Mouse (Mus musculus) left cerebral cortex, postnatal 25 days (tissue): ENCODE measurements around the gene Ptprn2. TPM values are rescaled to one million over a fixed set of nuclear protein-coding genes. Genes with fewer than 3 reads are reported as not detected.

Experiments used
- DNase-seq, 2 experiments: peaks; one replicate each; pipeline ENCODE4 v3.0.0; 2022; ENCODE audit warnings: low spot score in 2 of 2, mixed read lengths in 1 of 2
- intact Hi-C: fragments of 180-260 bp; cut with DNase I; formaldehyde crosslinking; loops from one replicate; pipeline ENCODE4 v1.15.1; 2025
- total RNA-seq, 2 experiments: library from RNA; stranded (reverse); gene quantifications; 2 replicates each; pipeline ENCODE4 v1.2.3; 2021

Gene Ptprn2
- total RNA-seq, 2 experiments from 2014 or later: 356 to 377 TPM

- peak in 1 of 2 experiments; percentile 69 for DNase-seq
These were observed 235.5 kb downstream of the Ptprn2 start for GRCm38 (mm10) chr12:116721062-116721461.

DNA sequence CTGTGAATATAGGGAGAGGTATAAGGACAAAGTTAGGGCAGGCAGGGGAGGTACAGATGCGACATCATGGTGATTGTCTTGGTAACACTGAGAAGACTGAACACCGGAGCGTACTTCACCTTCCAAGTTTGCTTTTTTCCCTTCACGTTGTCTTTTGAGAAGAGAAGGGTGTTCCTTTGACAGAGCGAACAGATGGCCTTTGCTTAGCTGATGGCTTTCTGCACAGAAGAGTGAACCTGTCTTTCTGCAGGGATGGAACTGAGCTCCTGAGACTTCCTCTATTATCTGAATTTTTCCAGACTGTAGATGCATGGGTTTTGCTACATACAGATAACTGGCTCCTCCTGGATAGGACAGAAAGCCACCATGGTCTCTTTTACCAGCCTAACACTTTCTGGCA is 254.6 kb downstream of the Ptprn2 start:
- intact Hi-C loops: no loop called here
- DNase-seq: no peak

More at GRCm38 (mm10) chr12:116721062-116721461, 235.5 kb downstream of the Ptprn2 start:
- intact Hi-C loops: no loop called here

DNA sequence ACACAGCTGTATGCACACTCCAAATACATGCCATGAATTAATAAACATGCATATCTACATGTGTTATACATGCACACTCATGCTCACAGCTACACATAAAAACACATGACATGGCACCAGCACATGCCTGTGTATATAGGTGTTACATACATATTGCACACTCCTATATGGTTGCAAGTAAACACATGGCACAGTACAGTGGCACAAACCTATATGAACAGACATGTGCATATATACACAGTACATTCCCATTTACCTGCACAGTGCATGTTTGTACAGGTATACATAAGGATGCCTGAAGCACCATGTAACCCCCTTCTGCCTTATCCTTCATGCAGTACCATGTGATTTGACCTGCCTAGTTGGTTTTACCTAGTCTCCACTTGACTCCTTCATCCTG is 255.8 kb downstream of the Ptprn2 start:
- DNase-seq: no peak
- intact Hi-C loops: no loop called here

- DNase-seq: peak in 1 of 2 experiments; percentile 63
- intact Hi-C loops: no loop called here
These were observed 260.9 kb downstream of the Ptprn2 start for GRCm38 (mm10) chr12:116746401-116746800.

DNA sequence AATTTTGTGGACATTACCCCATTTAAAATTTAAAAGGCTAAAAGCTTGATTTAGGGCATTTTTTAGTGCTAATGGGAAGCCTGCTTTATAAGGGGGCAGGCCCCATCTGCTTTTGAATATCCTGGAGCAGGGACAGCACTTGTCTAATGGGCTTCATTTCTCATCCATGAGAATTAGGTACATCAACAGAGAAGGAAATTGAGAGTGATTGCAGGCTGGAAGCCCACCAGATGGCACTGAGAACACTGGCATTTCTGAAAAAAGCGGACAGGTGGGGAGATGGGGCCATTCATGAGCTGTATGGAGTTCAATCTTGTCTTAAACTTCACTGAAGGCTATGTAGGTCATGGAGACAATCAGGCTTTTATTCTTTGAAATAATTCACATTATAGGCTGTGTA is 267.3 kb downstream of the Ptprn2 start:
- no peak for DNase-seq
- intact Hi-C loops: no loop called here

GRCm38 (mm10) chr12:116763961-116764360 is 278.4 kb downstream of the Ptprn2 start:
- DNase-seq: no peak
- intact Hi-C loops: no loop called here

- DNase-seq: no peak
- intact Hi-C loops: no loop called here
These were observed 285.4 kb downstream of the Ptprn2 start for GRCm38 (mm10) chr12:116770911-116771310.

DNA sequence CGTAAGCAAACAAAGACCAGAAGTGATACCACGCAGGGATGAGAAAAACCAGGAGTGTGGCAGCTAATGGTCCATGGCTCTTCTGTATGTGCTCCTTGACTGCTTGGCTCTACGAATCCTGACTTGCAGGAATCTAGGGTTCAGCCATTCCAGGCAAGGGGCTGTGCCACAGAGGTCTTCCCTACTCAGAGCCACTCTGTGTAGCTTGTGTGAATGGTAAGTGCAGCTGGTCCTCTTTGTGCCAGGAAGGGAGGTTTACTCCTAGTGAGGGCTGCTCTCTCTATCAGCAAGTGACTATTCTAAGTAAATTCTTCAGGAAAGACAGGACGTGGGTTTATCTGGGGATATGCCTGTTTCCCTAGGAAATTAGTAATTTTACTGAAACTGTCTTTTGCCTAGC is 286.0 kb downstream of the Ptprn2 start:
- intact Hi-C loops: no loop called here
- DNase-seq: no peak

DNA sequence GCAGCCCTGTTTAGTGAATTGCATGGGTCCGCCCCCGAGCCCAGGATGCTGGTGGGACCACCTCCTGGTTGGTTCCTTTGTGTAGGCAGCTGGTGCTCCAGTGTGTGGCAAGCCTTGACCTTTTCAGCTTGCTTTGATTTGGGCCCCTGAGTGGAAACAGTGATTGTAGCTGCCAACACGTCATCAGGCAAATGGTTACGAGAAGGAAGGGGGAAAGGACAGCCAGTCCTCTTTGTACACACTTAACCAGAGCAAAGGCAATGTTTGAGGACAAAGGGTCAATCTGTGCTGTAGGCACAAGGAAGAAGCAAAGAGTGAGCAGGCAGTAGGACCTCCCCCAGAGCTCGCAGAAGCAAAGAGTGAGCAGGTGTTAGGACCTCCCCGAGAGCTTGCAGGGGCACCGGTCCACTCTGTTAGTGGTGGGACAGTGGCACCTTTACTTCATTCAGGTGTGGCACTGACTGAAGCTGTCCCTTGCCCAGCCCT is 286.6 kb downstream of the Ptprn2 start:
- intact Hi-C loops: no loop called here
- no peak for DNase-seq

DNA sequence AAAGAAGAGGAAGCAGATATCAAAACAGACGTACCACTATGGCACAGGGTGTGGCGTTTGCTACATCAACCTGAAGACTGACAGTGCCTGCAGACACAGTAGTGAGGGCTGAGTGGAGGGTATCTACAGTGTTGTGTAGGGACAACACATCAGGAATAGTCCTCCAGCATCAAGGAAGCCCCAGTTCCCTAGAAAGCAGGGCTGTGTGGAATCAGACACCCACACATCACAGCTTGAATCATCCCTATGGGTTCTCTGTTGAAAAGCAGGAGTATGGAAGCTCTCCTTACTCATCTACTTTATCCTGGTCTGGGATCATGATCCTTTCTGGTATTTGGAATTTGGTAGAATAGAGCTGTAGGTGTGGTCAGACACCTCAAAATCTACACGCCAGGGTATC is 287.8 kb downstream of the Ptprn2 start:
- peak in 1 of 2 experiments; percentile 81 for DNase-seq

DNA sequence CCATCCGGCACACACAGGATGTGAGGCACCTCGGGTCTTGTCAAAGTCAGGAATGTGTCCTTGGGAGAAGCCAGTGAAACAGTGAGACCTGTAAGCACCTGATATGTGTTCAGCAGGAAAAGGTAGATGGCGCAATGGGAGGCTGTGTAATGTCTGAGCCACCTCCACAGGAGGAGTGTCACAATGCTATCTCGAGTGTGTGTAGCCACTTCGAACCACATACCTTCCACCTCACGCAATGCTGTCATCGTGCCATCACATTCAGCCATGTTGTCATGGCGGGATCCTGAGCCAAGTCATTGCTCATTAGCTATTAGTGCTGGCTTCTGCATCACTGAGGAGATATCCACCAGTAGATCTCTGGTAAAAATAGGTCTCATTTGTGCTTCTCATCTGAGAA is 290.9 kb downstream of the Ptprn2 start:
- intact Hi-C loops: no loop called here
- no peak for DNase-seq

More for the DNA sequence above, 287.8 kb downstream of the Ptprn2 start:
- intact Hi-C loops: no loop called here

GRCm38 (mm10) chr12:116778095-116779090 is 292.9 kb downstream of the Ptprn2 start:
- intact Hi-C loops: no loop called here
- DNase-seq: no peak

DNA sequence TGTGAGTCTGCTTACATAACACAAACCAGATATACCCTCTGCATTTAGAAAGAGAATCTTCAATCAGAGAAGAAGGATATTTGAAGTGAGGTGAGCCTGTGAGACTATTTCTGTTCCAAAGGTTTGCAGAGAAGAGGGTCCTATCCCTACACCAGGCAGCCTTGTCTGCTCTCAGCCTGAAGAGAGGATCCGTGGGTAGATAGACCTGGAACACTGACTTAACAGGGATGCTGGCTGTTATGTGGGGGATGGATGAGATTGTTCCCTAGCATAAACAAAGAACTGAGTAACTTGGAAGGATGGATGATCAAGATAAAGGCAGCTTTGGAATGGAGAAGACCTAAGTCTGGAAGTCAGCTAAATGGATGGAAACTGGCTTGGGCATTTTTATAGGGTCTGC is 294.9 kb downstream of the Ptprn2 start:
- intact Hi-C loops: no loop called here
- DNase-seq: peak in 1 of 2 experiments; percentile 58

- no peak for DNase-seq
- intact Hi-C loops: no loop called here
These were observed 300.2 kb downstream of the Ptprn2 start for GRCm38 (mm10) chr12:116785731-116786130.

- intact Hi-C loops: no loop called here
These were observed 302.8 kb downstream of the Ptprn2 start for GRCm38 (mm10) chr12:116788346-116788745.

DNA sequence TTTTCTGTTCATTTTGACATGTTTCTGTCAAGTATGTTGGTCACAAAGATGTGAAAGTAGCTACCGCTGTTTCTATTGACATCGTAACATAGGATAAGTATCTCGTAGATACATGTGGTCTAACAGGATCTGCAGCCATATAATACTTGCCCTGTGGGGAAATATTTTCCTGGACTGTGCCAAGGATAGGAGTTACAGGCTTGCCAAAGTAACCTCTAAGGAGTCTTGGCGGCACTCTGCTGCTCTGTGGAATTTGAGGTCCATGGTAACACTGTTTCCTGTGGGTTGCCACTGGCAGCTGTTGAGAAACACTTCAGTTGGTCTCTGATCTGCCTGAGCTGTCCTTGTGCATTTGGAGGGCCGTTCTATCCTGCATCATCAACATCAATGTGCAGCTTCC is 317.8 kb downstream of the Ptprn2 start:
- no peak for DNase-seq
- intact Hi-C loops: loop anchor here (1.0 kb wide), 1 partner anchor 8 kb away; no protein-coding TSS in a partner anchor

More at GRCm38 (mm10) chr12:116788346-116788745, 302.8 kb downstream of the Ptprn2 start:
- no peak for DNase-seq

DNA sequence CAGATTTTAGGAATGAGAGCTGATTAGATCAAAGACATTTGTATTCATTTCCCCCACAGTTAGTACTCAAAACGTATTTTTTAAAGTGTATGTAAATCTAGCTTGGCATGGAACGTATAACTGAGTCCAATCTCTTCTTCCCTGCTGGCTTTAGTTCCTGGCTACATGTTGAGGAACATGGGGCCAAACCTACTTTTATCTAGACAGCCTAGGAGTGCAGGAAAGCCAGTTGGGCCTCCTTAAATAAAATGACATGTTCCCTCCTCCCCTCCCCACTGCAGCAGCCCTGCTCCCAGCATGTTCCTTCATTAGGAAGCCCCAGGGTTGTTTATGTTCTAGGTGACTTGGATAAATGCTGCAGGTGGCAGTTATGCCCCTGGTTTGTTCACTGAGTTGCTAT is 319.2 kb downstream of the Ptprn2 start:
- intact Hi-C loops: loop anchor here (5.0 kb wide), 1 partner anchor 147 kb away; no protein-coding TSS in a partner anchor

DNA sequence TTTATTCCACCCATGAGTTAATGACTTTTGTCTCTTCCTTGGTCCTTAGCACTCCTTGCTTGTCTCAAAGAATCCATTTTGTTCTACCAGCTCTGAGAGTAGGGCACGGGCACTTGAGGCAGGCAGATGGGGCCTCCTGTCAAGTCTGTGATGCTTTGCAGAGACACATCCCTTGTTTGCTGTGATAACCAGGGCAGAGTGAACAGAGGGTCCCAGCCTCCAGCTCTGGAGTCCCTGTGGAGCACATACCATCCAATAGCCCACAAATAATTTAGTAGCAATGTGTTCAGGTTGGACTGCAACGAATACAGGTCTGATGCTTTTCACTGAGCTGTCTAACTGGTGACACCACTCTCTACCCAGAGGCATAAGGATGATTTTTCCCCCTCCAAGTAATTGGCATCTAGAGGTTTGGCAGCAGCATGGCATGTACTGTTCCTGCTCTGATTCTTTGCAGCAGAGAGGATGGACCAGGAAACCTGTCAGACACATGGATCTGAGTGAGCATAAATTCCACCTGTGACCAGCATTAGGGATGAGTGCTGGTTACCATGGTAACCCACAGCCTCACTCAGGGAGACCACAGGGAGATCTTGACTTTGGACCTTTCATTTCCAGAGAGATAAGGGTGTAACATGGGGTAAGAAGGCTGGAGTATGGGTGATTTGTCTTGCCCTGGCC is 319.7 kb downstream of the Ptprn2 start:
- intact Hi-C loops: loop anchor here (5.0 kb wide), 1 partner anchor 148 kb away; no protein-coding TSS in a partner anchor
- no peak for DNase-seq

More for the DNA sequence above, 319.2 kb downstream of the Ptprn2 start:
- no peak for DNase-seq

GRCm38 (mm10) chr12:116806089-116806488 is 320.6 kb downstream of the Ptprn2 start:
- intact Hi-C loops: loop anchor here (1.0 to 5.0 kb wide), 2 partner anchors 13 to 149 kb away; no protein-coding TSS in a partner anchor
- peak; percentile 42 to 88 for DNase-seq

DNA sequence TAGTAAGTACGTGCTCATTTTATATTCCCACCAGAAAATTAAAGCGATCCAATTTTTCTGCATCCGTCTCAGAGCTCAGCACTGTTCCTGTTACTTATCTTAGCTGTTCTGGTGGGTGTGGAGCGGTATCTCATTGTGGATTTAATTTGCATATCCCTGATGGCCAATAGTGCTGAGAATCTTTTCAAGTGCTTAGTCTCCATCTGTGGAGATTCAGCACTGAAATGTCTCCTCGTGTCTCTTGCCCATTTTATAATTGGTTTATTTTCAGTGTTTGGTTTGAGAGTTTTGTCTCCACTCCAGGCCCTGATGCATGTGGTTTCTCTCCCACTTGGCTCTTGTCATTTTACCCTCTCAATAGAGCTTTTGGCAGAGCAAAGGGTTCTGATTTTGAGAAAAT is 327.5 kb downstream of the Ptprn2 start:
- intact Hi-C loops: no loop called here
- peak; percentile 34 to 95 for DNase-seq
